ENCODE assay signal across 8 mouse cellular contexts in genomic region chr4:153957444-153958250, GRCm38 (mm10). TPM values are rescaled to one million over a fixed set of nuclear protein-coding genes. Genes with fewer than 3 reads are reported as not detected.
A peak's percentile ranks its signal among the peaks of the same experiment; 100 is the strongest.
DNase-seq lines count a peak whose midpoint lies in the region; ATAC-seq and TF ChIP-seq lines count a peak whose summit lies in the region.

No protein-coding gene starts in this region.

- WGBS in lung, embryonic 14.5 days, result under 1% methylated on average over 37 of the region's 37 CpGs
- under 1% methylated on average over 32 of the region's 37 CpGs for WGBS in heart, embryonic 16.5 days
- WGBS in liver, embryonic 15.5 days (ENCODE audit: insufficient replicate concordance), result under 1% methylated on average over 33 of the region's 37 CpGs
- WGBS in small intestine, adult 2 months, result under 1% methylated on average over 37 of the region's 37 CpGs

- no peak for TF ChIP-seq CTCF in lung, embryonic 14.5 days (IDR thresholded peaks at IDR 0.05; ENCODE audit: low read depth)
- TF ChIP-seq CTCF in small intestine, adult 2 months (IDR thresholded peaks at IDR 0.05; ENCODE audit: extremely low read depth, insufficient read length, insufficient replicate concordance, low read depth, low read length), result no peak

- peaks cover 33% of the 10 kb centered on the region for H3K36me3 ChIP-seq in lung, embryonic 14.5 days (ENCODE audit: insufficient read depth)
- H3K36me3 ChIP-seq in heart, embryonic 16.5 days (ENCODE audit: control insufficient read depth, insufficient read depth), result peaks cover 7% of the 10 kb centered on the region
- peaks cover 33% of the 10 kb centered on the region for H3K36me3 ChIP-seq in liver, embryonic 15.5 days (replicated peaks)
- peaks cover 21% of the 10 kb centered on the region for H3K36me3 ChIP-seq in small intestine, adult 2 months (ENCODE audit: control insufficient read depth, insufficient read depth, low read length)

- peak overlapping the region; percentile 95 for H3K27ac ChIP-seq in lung, embryonic 14.5 days (ENCODE audit: low read depth)
- peak overlapping the region; percentile 14; the same call in 1 of the 2 replicates for H3K27ac ChIP-seq in brown adipose tissue, adult 24 weeks (replicated peaks; ENCODE audit: low read depth, low read length)
- peak overlapping the region; percentile 90 for H3K27ac ChIP-seq in heart, embryonic 16.5 days (ENCODE audit: low read length)
- H3K27ac ChIP-seq in liver, embryonic 15.5 days (replicated peaks), result peak overlapping the region; percentile 93
- H3K27ac ChIP-seq in small intestine, adult 2 months (ENCODE audit: insufficient read depth, low read depth, low read length), result peak overlapping the region; percentile 58

- H3K4me1 ChIP-seq in lung, embryonic 14.5 days (ENCODE audit: insufficient read depth), result peaks cover 2% of the 10 kb centered on the region; the same call in 1 of the 2 replicates
- no peaks in the 10 kb centered on the region; the same call in 1 of the 2 replicates for H3K4me1 ChIP-seq in brown adipose tissue, adult 24 weeks (ENCODE audit: control insufficient read depth, insufficient read depth, insufficient read length, low read length)
- H3K4me1 ChIP-seq in heart, embryonic 16.5 days (ENCODE audit: control insufficient read depth, insufficient read depth, low read length), result peaks cover 12% of the 10 kb centered on the region
- peaks cover 20% of the 10 kb centered on the region for H3K4me1 ChIP-seq in liver, embryonic 15.5 days (replicated peaks)
- peaks cover 2% of the 10 kb centered on the region; the same call in 1 of the 2 replicates for H3K4me1 ChIP-seq in small intestine, adult 2 months (ENCODE audit: control insufficient read depth, insufficient read depth, insufficient read length, low read length)

- peak overlapping the region; percentile 79 for H3K4me3 ChIP-seq in lung, embryonic 14.5 days (ENCODE audit: low read depth, low read length)
- peak overlapping the region; percentile 73 for H3K4me3 ChIP-seq in brown adipose tissue, adult 24 weeks (ENCODE audit: insufficient read depth, low read depth, low read length)
- peak overlapping the region; percentile 86 for H3K4me3 ChIP-seq in heart, embryonic 16.5 days (ENCODE audit: low read length)
- H3K4me3 ChIP-seq in liver, embryonic 15.5 days (replicated peaks), result peak overlapping the region; percentile 92
- peak overlapping the region; percentile 75 for H3K4me3 ChIP-seq in small intestine, adult 2 months (ENCODE audit: low read depth, low read length)

- peak overlapping the region; percentile 82 for H3K4me2 ChIP-seq in lung, embryonic 14.5 days
- peak overlapping the region; percentile 90 for H3K4me2 ChIP-seq in heart, embryonic 16.5 days (ENCODE audit: low read depth, low read length)
- H3K4me2 ChIP-seq in liver, embryonic 15.5 days, result peak overlapping the region; percentile 83

- peak; percentile 75 for ATAC-seq in lung, embryonic 14.5 days (ENCODE audit: insufficient read depth)
- no peak; the same call in 1 of the 2 replicates for ATAC-seq in heart, embryonic 16.5 days (replicated peaks; ENCODE audit: extremely low read depth, insufficient read depth, low FRiP score)
- no peak; the same call in 1 of the 2 replicates for ATAC-seq in liver, embryonic 15.5 days (ENCODE audit: insufficient read depth)

- TF ChIP-seq POLR2A in small intestine, adult 2 months (IDR thresholded peaks at IDR 0.05; ENCODE audit: low read depth, low read length), result no peak

- H3K9ac ChIP-seq in lung, embryonic 14.5 days, result peak overlapping the region; percentile 91
- H3K9ac ChIP-seq in heart, embryonic 16.5 days (ENCODE audit: low read length), result peak overlapping the region; percentile 95
- H3K9ac ChIP-seq in liver, embryonic 15.5 days, result peak overlapping the region; percentile 97

- DNase-seq in lung, embryonic 14.5 days, result peak; percentile 54
- no peak for DNase-seq in lung, adult 18-20 months
- DNase-seq in layer of hippocampus, postnatal 36 days, result no peak
- no peak for DNase-seq in ovary, postnatal 10 days (ENCODE audit: low spot score)

- no peaks in the 10 kb centered on the region for H3K27me3 ChIP-seq in lung, embryonic 14.5 days (ENCODE audit: insufficient read depth, low read length)
- peaks cover 3% of the 10 kb centered on the region; the same call in 1 of the 2 replicates for H3K27me3 ChIP-seq in heart, embryonic 16.5 days (ENCODE audit: control insufficient read depth, insufficient read depth, low read length)
- peaks cover 22% of the 10 kb centered on the region for H3K27me3 ChIP-seq in liver, embryonic 15.5 days
- no peaks in the 10 kb centered on the region for H3K27me3 ChIP-seq in small intestine, adult 2 months (ENCODE audit: control insufficient read depth, insufficient read depth, low read length)

- no peaks in the 10 kb centered on the region for H3K9me3 ChIP-seq in lung, embryonic 14.5 days (ENCODE audit: low read depth, low read length)
- H3K9me3 ChIP-seq in heart, embryonic 16.5 days (replicated peaks; ENCODE audit: control insufficient read depth, low read length), result no peaks in the 10 kb centered on the region
- no peaks in the 10 kb centered on the region for H3K9me3 ChIP-seq in liver, embryonic 15.5 days (replicated peaks)

RNA-seq across cellular contexts. Expression of gene A430005L14Rik, which starts 0.6 kb away (rescaled TPM):
- 86.9 and 91.4 TPM in 2 replicates for polyA plus RNA-seq in lung, embryonic 14.5 days (2014; fragmentation: Nextera tagmentation; extraction: Ambion mirVana)
- polyA plus RNA-seq in brown adipose tissue, adult 24 weeks (2012; ENCODE audit: insufficient read depth, insufficient read length, missing spikeins), result 17.2 and 22.2 TPM in 2 replicates
- 47.3 and 48.4 TPM in 2 replicates for polyA plus RNA-seq in heart, embryonic 16.5 days (2015; fragmentation: Nextera tagmentation; extraction: Ambion mirVana)
- polyA plus RNA-seq in liver, embryonic 15.5 days (2015; fragmentation: Nextera tagmentation; extraction: Ambion mirVana), result 50.2 and 53.7 TPM in 2 replicates
- polyA plus RNA-seq in small intestine, adult 2 months (2012; rRNA removed), result 32.7 and 43.1 TPM in 2 replicates
- total RNA-seq in layer of hippocampus, postnatal 36 days (2021), result 10 to 100 TPM; 22.4 to 25.1 TPM

RNA-seq across cellular contexts. Expression of gene Dffb, which starts 17.3 kb away (rescaled TPM):
- polyA plus RNA-seq in lung, embryonic 14.5 days (2014; fragmentation: Nextera tagmentation; extraction: Ambion mirVana), result 11.1 and 12.4 TPM in 2 replicates
- polyA plus RNA-seq in brown adipose tissue, adult 24 weeks (2012; ENCODE audit: insufficient read depth, insufficient read length, missing spikeins), result 0.83 and 1.3 TPM in 2 replicates
- 8.5 and 8.6 TPM in 2 replicates for polyA plus RNA-seq in heart, embryonic 16.5 days (2015; fragmentation: Nextera tagmentation; extraction: Ambion mirVana)
- 7.1 and 7.4 TPM in 2 replicates for polyA plus RNA-seq in liver, embryonic 15.5 days (2015; fragmentation: Nextera tagmentation; extraction: Ambion mirVana)
- 15.4 and 30.5 TPM in 2 replicates for polyA plus RNA-seq in small intestine, adult 2 months (2012; rRNA removed)
- 10 to 100 TPM; 12.2 to 16.0 TPM for total RNA-seq in layer of hippocampus, postnatal 36 days (2021)

RNA-seq across cellular contexts. Expression of gene Cep104, which starts 17.3 kb away (rescaled TPM):
- polyA plus RNA-seq in lung, embryonic 14.5 days (2014; fragmentation: Nextera tagmentation; extraction: Ambion mirVana), result 18.9 and 21.4 TPM in 2 replicates
- polyA plus RNA-seq in brown adipose tissue, adult 24 weeks (2012; ENCODE audit: insufficient read depth, insufficient read length, missing spikeins), result 12.9 and 13.6 TPM in 2 replicates
- 14.1 and 17.7 TPM in 2 replicates for polyA plus RNA-seq in heart, embryonic 16.5 days (2015; fragmentation: Nextera tagmentation; extraction: Ambion mirVana)
- polyA plus RNA-seq in liver, embryonic 15.5 days (2015; fragmentation: Nextera tagmentation; extraction: Ambion mirVana), result 6.4 and 6.7 TPM in 2 replicates
- polyA plus RNA-seq in small intestine, adult 2 months (2012; rRNA removed), result 5.5 and 9.3 TPM in 2 replicates
- total RNA-seq in layer of hippocampus, postnatal 36 days (2021), result 10 to 100 TPM; 32.1 to 38.4 TPM

RNA-seq across cellular contexts. Expression of gene Lrrc47, which starts 53.9 kb away (rescaled TPM):
- polyA plus RNA-seq in lung, embryonic 14.5 days (2014; fragmentation: Nextera tagmentation; extraction: Ambion mirVana), result 13.2 and 13.6 TPM in 2 replicates
- 20.1 and 24.0 TPM in 2 replicates for polyA plus RNA-seq in brown adipose tissue, adult 24 weeks (2012; ENCODE audit: insufficient read depth, insufficient read length, missing spikeins)
- polyA plus RNA-seq in heart, embryonic 16.5 days (2015; fragmentation: Nextera tagmentation; extraction: Ambion mirVana), result 14.7 and 15.1 TPM in 2 replicates
- 16.8 and 17.7 TPM in 2 replicates for polyA plus RNA-seq in liver, embryonic 15.5 days (2015; fragmentation: Nextera tagmentation; extraction: Ambion mirVana)
- 33.6 and 63.5 TPM in 2 replicates for polyA plus RNA-seq in small intestine, adult 2 months (2012; rRNA removed)
- 10 to 100 TPM; 64.5 to 70.7 TPM for total RNA-seq in layer of hippocampus, postnatal 36 days (2021)

Comparison
In these comparisons a context has a peak if more than half of its experiments do, and no peak if none do; other contexts are left out.
1. H3K27ac ChIP-seq: peak in every context shown above with its lines; median percentile 95 in lung, embryonic 14.5 days; 93 in liver, embryonic 15.5 days; 90 in heart, embryonic 16.5 days; 58 in small intestine, adult 2 months; 14 in brown adipose tissue, adult 24 weeks.